Mouse (Mus musculus) intestine, embryonic 16.5 days (tissue): ENCODE measurements around the gene Jak2. TPM values are rescaled to one million over a fixed set of nuclear protein-coding genes. Genes with fewer than 3 reads are reported as not detected.

Source experiments
- ATAC-seq: fragments of 200-750 bp; cut with Nextera tagmentation; 2 replicates; pipeline ENCODE4 v1.8.0; 2017; ENCODE audit warnings: moderate TSS enrichment, moderate library complexity
- H3K27ac ChIP-seq: fragments of 300-500 bp; sonication (generic); 2 replicates; pipeline ENCODE4 v1.5.1; 2014; ENCODE audit warnings: mild to moderate bottlenecking, low read length
- H3K27me3 ChIP-seq: fragments of 300-500 bp; sonication (generic); replicated peaks from 2 replicates; pipeline ENCODE4 v1.6.1; 2014; ENCODE audit warnings: low read length, control low read depth, mixed read lengths; ENCODE audit not compliant: control insufficient read depth, insufficient read depth
- H3K36me3 ChIP-seq: fragments of 300-500 bp; sonication (generic); 2 replicates; pipeline ENCODE4 v1.6.1; 2014; ENCODE audit warnings: low read length, control low read depth; ENCODE audit not compliant: control insufficient read depth, insufficient read depth
- H3K4me1 ChIP-seq: fragments of 300-500 bp; sonication (generic); 2 replicates; pipeline ENCODE4 v1.6.1; 2014; ENCODE audit warnings: low read length, control low read depth, mixed read lengths; ENCODE audit not compliant: control insufficient read depth, insufficient read depth
- H3K4me2 ChIP-seq: fragments of 300-500 bp; sonication (generic); 2 replicates; pipeline ENCODE4 v1.6.1; 2014; ENCODE audit warnings: low read depth, low read length, control low read depth
- H3K4me3 ChIP-seq: fragments of 300-500 bp; sonication (generic); 2 replicates; pipeline ENCODE4 v1.5.1; 2014; ENCODE audit warnings: mild to moderate bottlenecking, low read length
- H3K9ac ChIP-seq: fragments of 300-500 bp; sonication (generic); 2 replicates; pipeline ENCODE4 v1.6.1; 2014; ENCODE audit warnings: low read depth, low read length
- H3K9me3 ChIP-seq: fragments of 300-500 bp; sonication (generic); 2 replicates; pipeline ENCODE4 v1.6.1; 2016; ENCODE audit warnings: low read length, control low read depth; ENCODE audit not compliant: control insufficient read depth
- WGBS: fragments of 180-500 bp; shearing (Covaris S2); extraction: QIAGEN DNeasy Blood & Tissue Kit; methylation state at CpG from one replicate; pipeline ENCODE4 v1.1.7; 2014; 5-methylcytosine and 5-hydroxymethylcytosine counted together
- polyA plus RNA-seq: library from polyadenylated mRNA; unstranded; fragments of >200 nt; fragmentation: Nextera tagmentation; extraction: Ambion mirVana; gene quantifications from 2 replicates; pipeline ENCODE4 v1.2.1, GENCODE M21; 2015

Jak2 gene
- polyA plus RNA-seq, 1 experiment from 2014 or later = 3.0 TPM

DNA sequence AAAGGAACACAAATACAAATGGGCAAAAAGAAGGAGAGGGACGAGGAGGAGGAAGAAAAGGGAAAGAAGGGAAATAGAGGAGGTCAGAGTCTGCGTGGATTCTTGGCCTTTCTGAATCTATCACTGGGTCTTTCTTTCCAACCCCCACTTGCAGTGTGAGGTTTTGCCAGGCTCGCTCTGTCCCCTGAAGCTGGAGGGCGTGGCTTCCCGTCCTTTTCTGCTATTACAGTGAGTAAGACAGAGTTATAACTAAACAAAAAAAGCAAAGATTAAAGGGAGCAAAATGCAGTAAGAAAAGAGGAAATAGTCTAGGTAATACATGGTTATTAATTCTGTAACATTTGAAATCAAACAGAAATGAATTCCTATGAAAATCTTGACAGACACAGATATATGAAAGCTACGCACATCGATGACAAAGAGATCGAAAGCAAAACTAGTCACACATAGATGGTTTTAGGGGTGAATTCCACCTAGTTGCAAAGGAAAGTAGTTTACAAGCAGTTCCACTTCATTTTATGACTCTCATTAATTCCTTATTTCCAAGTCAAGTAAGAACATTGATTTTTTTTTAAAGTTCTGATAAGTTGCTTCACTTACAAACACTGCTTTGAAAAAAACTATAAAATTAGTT, 71.9 kb downstream of the Jak2 start:
- 0 out of 2 replicates have a peak overlapping the region, but pooled peaks have one; percentile 29 for H3K9ac ChIP-seq
- peaks cover 7% of the 10 kb centered on the region; the same call in 1 of the 2 replicates for H3K4me1 ChIP-seq
- H3K9me3 ChIP-seq = no peaks in the 10 kb centered on the region
- H3K4me3 ChIP-seq = no peak overlapping the region
- WGBS = 69% methylated on average over 8 of the region's 8 CpGs
- H3K36me3 ChIP-seq = no peaks in the 10 kb centered on the region
- no peak overlapping the region for H3K4me2 ChIP-seq
- ATAC-seq = no peak
- no peaks in the 10 kb centered on the region for H3K27me3 ChIP-seq
- H3K27ac ChIP-seq = no peak overlapping the region

DNA sequence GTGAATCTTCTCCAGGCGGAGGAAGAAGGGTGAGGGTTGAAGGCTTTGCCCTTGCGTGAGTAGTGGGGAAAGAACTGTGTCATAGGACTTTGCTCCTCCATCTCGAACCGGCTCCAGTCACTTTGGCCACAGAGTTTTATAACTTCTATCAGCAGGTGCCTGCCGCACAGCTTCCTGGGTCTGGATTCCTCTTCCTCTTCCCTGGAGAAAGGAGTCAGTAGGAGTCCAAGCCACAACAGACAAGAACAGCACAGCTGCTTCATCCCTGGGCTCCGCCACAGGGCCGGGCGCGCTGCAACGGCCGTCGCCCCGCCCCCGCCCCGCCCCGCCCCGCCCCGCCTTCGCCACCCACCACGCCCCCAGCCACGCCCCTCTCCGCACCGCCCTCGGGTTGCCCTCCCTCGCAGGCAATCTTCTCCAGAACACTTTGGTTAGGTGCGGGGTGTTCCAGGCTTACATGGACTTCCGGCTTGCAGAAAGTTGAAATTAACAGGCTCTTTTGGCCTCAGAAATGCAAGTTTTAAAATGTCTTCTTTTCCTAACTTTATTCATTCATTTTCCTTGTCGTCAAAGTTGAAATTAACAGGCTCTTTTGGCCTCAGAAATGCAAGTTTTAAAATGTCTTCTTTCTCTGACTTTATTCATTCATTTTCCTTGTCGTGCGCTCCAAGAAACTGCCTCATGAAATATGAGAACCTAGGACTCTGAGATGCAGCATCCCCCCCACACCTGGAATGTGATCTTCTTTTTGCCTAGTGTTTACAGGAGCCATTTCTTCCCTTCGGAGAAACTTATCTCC, 73.6 kb downstream of the Jak2 start, which contains the start of gene Insl6:
Gene Insl6, minus strand, starts transcription at position 304 of the 799 bp plus-strand sequence.
- Histone ChIP-seq H3K27ac (peak within 1 kb of the TSS; percentile 69), H3K9me3 (no peaks in the 10 kb centered on the region), H3K36me3 (no peaks in the 10 kb centered on the region), H3K4me2 (peak within 1 kb of the TSS; percentile 73), H3K4me3 (peak within 1 kb of the TSS; percentile 45), H3K4me1 (peaks cover 7% of the 10 kb centered on the region; the same call in 1 of the 2 replicates), H3K27me3 (no peaks in the 10 kb centered on the region), H3K9ac (peak within 1 kb of the TSS; percentile 64)
- 3% methylated on average over 31 of the region's 31 CpGs for WGBS
- peak; percentile 98 for ATAC-seq

DNA sequence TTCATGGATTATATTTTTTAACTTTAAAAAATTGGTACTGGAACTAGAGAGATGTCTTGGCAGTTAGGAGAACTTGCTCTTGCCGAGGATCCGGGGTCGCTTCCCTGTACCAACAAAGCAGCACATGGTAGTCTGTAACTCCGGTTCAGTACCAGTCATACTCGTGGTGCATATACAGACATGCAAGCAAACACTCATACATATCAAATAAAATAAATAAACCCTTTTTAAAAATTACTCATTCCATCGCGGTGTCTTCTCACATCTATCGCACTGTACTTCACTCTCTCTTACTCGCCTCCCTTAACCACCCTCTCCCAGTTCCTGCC, 74.2 kb downstream of the Jak2 start:
- no peaks in the 10 kb centered on the region for H3K27me3 ChIP-seq
- peak overlapping the region; percentile 45 for H3K4me3 ChIP-seq
- peaks cover 7% of the 10 kb centered on the region; the same call in 1 of the 2 replicates for H3K4me1 ChIP-seq
- H3K4me2 ChIP-seq = peak overlapping the region; percentile 73
- H3K36me3 ChIP-seq = no peaks in the 10 kb centered on the region
- no peaks in the 10 kb centered on the region for H3K9me3 ChIP-seq
- no peak for ATAC-seq
- H3K9ac ChIP-seq = peak overlapping the region; percentile 14; the same call in 1 of the 2 replicates
- H3K27ac ChIP-seq = no peak overlapping the region; the same call in 1 of the 2 replicates
- 51% methylated on average over 9 of the region's 9 CpGs for WGBS

DNA sequence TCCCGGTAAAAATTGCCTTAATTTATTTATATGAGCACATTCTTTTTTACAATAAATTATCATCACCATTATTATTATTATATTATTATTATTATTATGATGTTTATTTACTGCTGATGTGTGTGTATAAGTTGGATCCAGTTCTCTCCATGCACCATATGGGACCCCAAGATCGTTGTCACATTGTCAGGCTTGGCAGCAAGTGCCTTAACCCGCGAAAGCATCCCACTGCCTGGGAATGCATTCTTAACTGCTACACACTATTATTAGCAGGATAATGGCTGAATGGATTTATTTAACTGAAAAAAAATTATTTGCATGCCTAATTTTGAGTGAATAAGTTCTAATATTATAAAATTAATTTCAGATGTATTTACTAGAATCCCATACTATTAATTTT, 74.8 kb downstream of the Jak2 start:
- Histone ChIP-seq H3K27ac (no peak overlapping the region), H3K9me3 (no peaks in the 10 kb centered on the region), H3K4me3 (no peak overlapping the region), H3K36me3 (no peaks in the 10 kb centered on the region), H3K4me2 (no peak overlapping the region), H3K4me1 (peaks cover 7% of the 10 kb centered on the region; the same call in 1 of the 2 replicates), H3K9ac (no peak overlapping the region), H3K27me3 (no peaks in the 10 kb centered on the region)
- no peak for ATAC-seq
- 89% methylated on average over 4 of the region's 4 CpGs for WGBS

DNA sequence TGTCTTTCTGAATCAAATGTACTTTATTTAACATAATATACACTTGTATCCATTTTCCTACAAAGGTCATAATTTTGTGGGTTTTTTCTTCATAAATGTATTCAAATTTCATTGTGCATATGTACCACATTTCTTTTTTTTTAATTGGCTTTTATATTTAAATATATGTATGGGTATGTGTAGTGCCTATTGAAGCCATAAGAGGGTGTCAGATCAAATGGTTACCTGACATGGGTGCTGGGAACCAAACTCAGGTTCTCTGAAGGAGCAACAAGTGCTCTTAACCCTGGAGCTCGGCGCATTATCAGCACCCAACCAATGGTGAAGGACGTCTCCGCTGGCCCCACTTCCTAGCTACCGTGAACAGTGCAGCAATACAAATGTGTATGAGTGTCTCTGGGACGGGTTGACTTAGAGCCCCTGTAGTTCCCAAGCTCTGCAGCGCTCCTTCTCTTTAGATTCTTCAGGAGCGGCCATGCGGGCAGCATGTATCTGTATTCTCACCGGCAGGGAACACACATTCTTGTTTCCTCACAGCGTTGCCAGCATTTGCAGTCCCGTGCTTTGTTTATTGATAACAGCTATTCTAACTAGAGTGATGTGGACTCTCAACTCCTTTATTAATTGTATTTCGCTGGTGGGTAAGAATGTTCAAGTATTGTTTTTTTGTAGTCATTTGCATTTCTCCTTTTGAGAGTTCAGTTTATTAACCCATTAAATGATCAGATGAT, 75.4 kb downstream of the Jak2 start:
- WGBS = 79% methylated on average over 13 of the region's 13 CpGs

DNA sequence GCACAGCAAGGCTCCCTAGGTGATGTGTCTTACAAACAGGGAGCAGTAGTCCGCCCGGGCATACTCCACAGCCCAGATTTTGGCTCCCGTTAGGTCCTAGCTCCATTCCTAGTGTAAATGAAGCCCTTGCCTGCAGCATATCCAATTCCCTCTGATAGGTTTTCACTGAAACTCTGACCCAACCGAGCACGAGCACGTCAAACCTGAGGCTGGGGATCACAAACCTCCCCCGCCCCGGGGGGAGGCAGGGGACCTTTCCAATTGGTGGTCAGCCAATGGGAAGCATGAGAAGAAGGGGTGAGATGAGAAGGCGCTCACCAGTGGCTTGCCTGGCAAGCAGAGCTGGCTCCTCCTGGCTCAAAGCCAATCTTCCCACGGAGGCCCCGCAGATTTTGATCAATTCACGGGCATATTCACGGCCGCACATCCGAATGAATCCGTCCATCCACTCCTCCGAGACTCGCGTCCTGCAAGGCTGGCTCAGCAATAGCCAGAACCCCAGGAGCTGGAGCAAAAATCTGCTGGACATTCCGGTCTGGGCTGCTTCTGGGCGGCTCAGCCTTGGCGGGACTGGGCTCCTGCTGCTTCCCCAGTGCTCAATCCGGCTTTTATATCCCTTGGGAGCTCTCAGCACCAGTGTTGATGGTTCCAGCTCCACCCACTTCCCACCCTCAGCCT, 82.6 kb downstream of the Jak2 start, which contains the start of gene Rln1:
Gene Rln1, minus strand, starts transcription at position 603 of the 678 bp plus-strand sequence.
- 4% methylated on average over 23 of the region's 23 CpGs for WGBS
- H3K9me3 ChIP-seq = no peaks in the 10 kb centered on the region
- no peaks in the 10 kb centered on the region for H3K36me3 ChIP-seq
- H3K27ac ChIP-seq = no peak within 1 kb of the TSS
- peak within 1 kb of the TSS; percentile 80 for H3K4me2 ChIP-seq
- peaks cover 4% of the 10 kb centered on the region; the same call in 1 of the 2 replicates for H3K4me1 ChIP-seq
- peak; percentile 48 for ATAC-seq
- H3K27me3 ChIP-seq = peaks cover 3% of the 10 kb centered on the region; the same call in 1 of the 2 replicates
- peak within 1 kb of the TSS; percentile 65 for H3K9ac ChIP-seq
- peak within 1 kb of the TSS; percentile 45 for H3K4me3 ChIP-seq

More for the DNA sequence above, 75.4 kb downstream of the Jak2 start:
- H3K27ac ChIP-seq = no peak overlapping the region
- H3K4me2 ChIP-seq = no peak overlapping the region
- H3K27me3 ChIP-seq = no peaks in the 10 kb centered on the region
- ATAC-seq = no peak
- no peak overlapping the region for H3K4me3 ChIP-seq
- H3K36me3 ChIP-seq = no peaks in the 10 kb centered on the region
- H3K9ac ChIP-seq = no peak overlapping the region
- no peaks in the 10 kb centered on the region for H3K9me3 ChIP-seq
- peaks cover 7% of the 10 kb centered on the region; the same call in 1 of the 2 replicates for H3K4me1 ChIP-seq

DNA sequence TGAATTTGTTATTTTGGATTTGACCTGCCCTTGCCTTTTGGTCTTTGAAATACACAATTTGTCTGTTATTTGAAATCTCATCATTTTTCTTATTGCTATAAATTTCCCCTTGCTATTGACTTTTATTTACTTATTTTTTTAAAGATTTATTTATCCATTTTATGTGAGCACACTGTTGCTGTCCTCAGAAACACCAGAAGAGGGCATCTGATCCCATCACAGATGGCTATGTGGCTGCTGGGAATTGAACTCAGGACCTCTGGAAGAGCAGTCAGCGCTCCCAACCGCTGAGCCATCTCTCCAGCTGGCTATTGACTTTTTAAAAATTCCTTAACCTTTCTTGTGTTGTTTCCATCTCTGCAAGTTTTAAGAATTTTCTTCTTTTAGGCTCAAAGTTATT, 85.0 kb downstream of the Jak2 start:
- peaks cover 4% of the 10 kb centered on the region; the same call in 1 of the 2 replicates for H3K4me1 ChIP-seq
- H3K27me3 ChIP-seq = peaks cover 3% of the 10 kb centered on the region; the same call in 1 of the 2 replicates
- no peak overlapping the region for H3K4me2 ChIP-seq
- H3K36me3 ChIP-seq = no peaks in the 10 kb centered on the region
- no peak overlapping the region for H3K27ac ChIP-seq
- H3K4me3 ChIP-seq = no peak overlapping the region
- no peaks in the 10 kb centered on the region for H3K9me3 ChIP-seq
- H3K9ac ChIP-seq = no peak overlapping the region
- WGBS = 87% methylated on average over 2 of the region's 2 CpGs
- ATAC-seq = no peak

DNA sequence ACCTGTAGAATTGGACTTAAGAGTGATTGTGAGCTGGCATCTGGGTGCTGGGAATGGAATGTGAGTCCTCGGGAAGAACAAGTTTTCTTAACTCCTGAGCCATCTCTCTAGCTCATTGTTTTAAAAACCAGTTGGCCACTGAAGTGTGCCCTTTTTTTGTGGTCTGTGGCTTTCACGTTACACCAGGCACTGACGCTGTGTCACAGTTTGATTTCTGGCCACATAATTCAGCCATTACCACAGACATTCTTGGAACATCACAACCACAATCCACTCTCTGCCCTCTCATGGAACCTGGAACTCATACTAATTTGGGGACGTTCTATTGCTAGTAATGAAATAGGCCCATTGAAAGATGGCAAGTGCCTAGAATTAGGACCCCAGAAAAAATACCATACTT, 89.4 kb downstream of the Jak2 start:
- 80% methylated on average over 4 of the region's 4 CpGs for WGBS
- no peaks in the 10 kb centered on the region for H3K36me3 ChIP-seq
- no peak overlapping the region for H3K4me2 ChIP-seq
- ATAC-seq = no peak
- no peaks in the 10 kb centered on the region for H3K4me1 ChIP-seq
- no peaks in the 10 kb centered on the region for H3K9me3 ChIP-seq
- H3K9ac ChIP-seq = no peak overlapping the region
- no peaks in the 10 kb centered on the region for H3K27me3 ChIP-seq
- no peak overlapping the region for H3K27ac ChIP-seq
- H3K4me3 ChIP-seq = no peak overlapping the region
